Mouse (Mus musculus) midbrain, embryonic 11.5 days (tissue): ENCODE measurements around the gene Cntnap5b. TPM values are rescaled to one million over a fixed set of nuclear protein-coding genes. Genes with fewer than 3 reads are reported as not detected.

Experiments
- ATAC-seq: fragments of 200-750 bp; cut with Nextera tagmentation; 2 replicates; pipeline ENCODE4 v1.8.0; 2017; ENCODE audit warnings: moderate TSS enrichment, moderate library complexity; ENCODE audit not compliant: low FRiP score
- DNase-seq: peaks from one replicate; pipeline ENCODE4 v3.0.0; 2015; ENCODE audit warnings: low spot score; ENCODE audit errors: missing footprints
- H3K27ac ChIP-seq: fragments of 300-500 bp; sonication (generic); 2 replicates; pipeline ENCODE4 v1.5.1; 2014; ENCODE audit warnings: low read depth, low read length
- H3K27me3 ChIP-seq: fragments of 300-500 bp; sonication (generic); 2 replicates; pipeline ENCODE4 v1.6.1; 2014; ENCODE audit warnings: mild to moderate bottlenecking, low read length, moderate library complexity, mixed read lengths; ENCODE audit not compliant: control insufficient read depth, insufficient read depth
- H3K36me3 ChIP-seq: fragments of 300-500 bp; sonication (generic); 2 replicates; pipeline ENCODE4 v1.6.1; 2014; ENCODE audit warnings: mild to moderate bottlenecking, low read length, moderate library complexity, mixed read lengths; ENCODE audit not compliant: control insufficient read depth, insufficient read depth
- H3K4me1 ChIP-seq: fragments of 300-500 bp; sonication (generic); 2 replicates; pipeline ENCODE4 v1.6.1; 2014; ENCODE audit warnings: low read length; ENCODE audit not compliant: control insufficient read depth, insufficient read depth
- H3K4me2 ChIP-seq: fragments of 300-500 bp; sonication (generic); 2 replicates; pipeline ENCODE4 v1.6.1; 2014; ENCODE audit warnings: mild to moderate bottlenecking, moderate library complexity
- H3K4me3 ChIP-seq: fragments of 300-500 bp; sonication (generic); 2 replicates; pipeline ENCODE4 v1.5.1; 2014; ENCODE audit warnings: low read depth, low read length
- H3K9ac ChIP-seq: fragments of 300-500 bp; sonication (generic); 2 replicates; pipeline ENCODE4 v1.6.1; 2014; ENCODE audit warnings: low read length
- H3K9me3 ChIP-seq: fragments of 300-500 bp; sonication (generic); 2 replicates; pipeline ENCODE4 v1.6.1; 2016; ENCODE audit warnings: low read length; ENCODE audit not compliant: control insufficient read depth
- WGBS: fragments of 180-500 bp; shearing (Covaris S2); extraction: QIAGEN DNeasy Blood & Tissue Kit; methylation state at CpG from one replicate; pipeline ENCODE4 v1.1.7; 2014; 5-methylcytosine and 5-hydroxymethylcytosine counted together
- polyA plus RNA-seq: library from polyadenylated mRNA; unstranded; fragments of >200 nt; fragmentation: Nextera tagmentation; extraction: Ambion mirVana; gene quantifications from 2 replicates; pipeline ENCODE4 v1.2.1, GENCODE M21; 2014

The Cntnap5b gene
- polyA plus RNA-seq = 0.23 and 0.48 TPM in 2 replicates

- peak within 1 kb of the TSS; percentile 22 for H3K4me3 ChIP-seq
- peak within 1 kb of the TSS; percentile 38 for H3K4me2 ChIP-seq
- H3K9me3 ChIP-seq = no peaks in the 10 kb centered on the region
- H3K27me3 ChIP-seq = no peaks in the 10 kb centered on the region
- H3K36me3 ChIP-seq = no peaks in the 10 kb centered on the region
- ATAC-seq = peak; percentile 13; the same call in 1 of the 2 replicates
- no peak for DNase-seq
- no peaks in the 10 kb centered on the region for H3K4me1 ChIP-seq
- 26% methylated on average over 7 of the region's 7 CpGs for WGBS
- no peak within 1 kb of the TSS for H3K9ac ChIP-seq
- no peak within 1 kb of the TSS for H3K27ac ChIP-seq
Measured at GRCm38 (mm10) chr1:99772614-99773013, at the start of gene Cntnap5b. Cntnap5b (plus strand) TSS chr1:99772765.

GRCm38 (mm10) chr1:99759996-99760395 is 12.6 kb upstream of the Cntnap5b start:
- DNase-seq (no peak), ATAC-seq (no peak)
- WGBS = 81% methylated on average over 1 of the region's 1 CpGs
- no peaks in the 10 kb centered on the region for H3K36me3 ChIP-seq
- H3K9me3 ChIP-seq = no peaks in the 10 kb centered on the region
- H3K27ac ChIP-seq = no peak overlapping the region
- H3K9ac ChIP-seq = no peak overlapping the region
- H3K4me1 ChIP-seq = no peaks in the 10 kb centered on the region
- H3K4me3 ChIP-seq = no peak overlapping the region
- no peaks in the 10 kb centered on the region for H3K27me3 ChIP-seq
- no peak overlapping the region for H3K4me2 ChIP-seq

DNA sequence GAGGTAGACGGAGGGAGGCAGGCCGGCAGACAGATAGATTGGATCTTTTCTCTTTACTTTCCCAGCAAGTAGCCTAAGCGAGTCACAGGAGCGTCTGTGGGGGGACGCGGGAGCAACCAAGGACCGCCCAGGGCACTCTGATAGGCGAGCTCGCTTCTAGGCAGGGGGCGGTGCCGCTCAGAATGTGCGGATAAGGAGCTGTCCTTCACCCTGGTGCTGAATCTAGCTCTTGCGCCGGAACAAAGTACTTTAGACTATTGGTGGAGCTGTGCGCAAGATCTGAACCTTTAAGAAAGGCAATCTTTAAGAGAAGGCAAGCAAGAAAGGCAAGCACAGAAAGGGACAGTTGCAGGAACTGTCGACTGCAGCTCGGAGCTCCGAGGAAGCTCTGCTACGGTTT is 382 bp upstream of the Cntnap5b start:
- Histone ChIP-seq H3K27me3 (no peaks in the 10 kb centered on the region), H3K4me3 (peak overlapping the region; percentile 22), H3K4me2 (peak overlapping the region; percentile 38), H3K27ac (no peak overlapping the region), H3K9ac (no peak overlapping the region), H3K4me1 (no peaks in the 10 kb centered on the region), H3K36me3 (no peaks in the 10 kb centered on the region), H3K9me3 (no peaks in the 10 kb centered on the region)
- 2% methylated on average over 19 of the region's 19 CpGs for WGBS
- ATAC-seq (peak; percentile 94), DNase-seq (peak; percentile 97)

GRCm38 (mm10) chr1:99774144-99774543 is 1.6 kb downstream of the Cntnap5b start:
- no peaks in the 10 kb centered on the region for H3K9me3 ChIP-seq
- no peak overlapping the region for H3K27ac ChIP-seq
- H3K4me1 ChIP-seq = no peaks in the 10 kb centered on the region
- no peak overlapping the region for H3K4me2 ChIP-seq
- H3K9ac ChIP-seq = no peak overlapping the region
- DNase-seq (peak; percentile 91), ATAC-seq (peak; percentile 34; the same call in 1 of the 2 replicates)
- H3K4me3 ChIP-seq = no peak overlapping the region
- 4% methylated on average over 4 of the region's 4 CpGs for WGBS
- H3K27me3 ChIP-seq = no peaks in the 10 kb centered on the region
- H3K36me3 ChIP-seq = no peaks in the 10 kb centered on the region

DNA sequence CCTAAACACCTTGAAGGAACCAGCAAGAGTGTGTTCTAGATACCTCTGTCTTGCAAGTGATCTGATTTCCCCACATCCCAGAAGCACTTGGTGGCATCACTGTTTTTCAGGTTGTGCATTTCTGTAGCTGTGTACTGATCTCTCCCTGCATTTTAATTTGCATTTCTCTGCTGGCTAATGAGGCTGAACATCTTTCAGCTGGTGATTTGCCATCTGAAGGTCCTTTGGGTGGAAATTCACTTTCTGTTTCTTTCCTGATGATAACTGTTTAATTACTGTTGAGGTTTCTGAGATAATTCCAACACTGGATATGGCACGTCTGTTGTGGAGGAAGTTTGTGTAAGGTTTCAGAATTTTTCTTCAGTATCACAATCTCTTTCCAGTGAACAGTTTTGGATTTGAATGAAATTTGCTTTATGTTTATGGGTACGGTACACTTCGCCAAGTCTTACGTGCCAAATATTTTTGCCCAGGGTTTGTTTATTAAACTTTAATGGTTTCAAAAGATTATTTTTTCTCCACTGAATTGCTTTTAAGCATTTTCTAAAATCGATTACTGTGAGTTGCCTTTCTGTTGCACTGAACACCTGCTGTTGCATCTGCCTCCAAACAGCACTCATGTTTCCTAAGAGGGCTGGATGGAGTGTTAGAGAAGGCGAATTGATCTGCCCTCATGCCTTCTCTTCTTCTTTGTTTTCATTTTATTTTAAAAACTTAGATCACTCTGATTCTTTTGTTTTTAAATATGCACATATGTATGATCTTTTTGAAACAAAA is 41.0 kb downstream of the Cntnap5b start:
- Histone ChIP-seq H3K36me3 (no peaks in the 10 kb centered on the region), H3K27me3 (no peaks in the 10 kb centered on the region), H3K27ac (no peak overlapping the region), H3K4me2 (no peak overlapping the region), H3K4me3 (no peak overlapping the region), H3K4me1 (no peaks in the 10 kb centered on the region), H3K9ac (no peak overlapping the region), H3K9me3 (no peaks in the 10 kb centered on the region)
- ATAC-seq (no peak), DNase-seq (no peak)
- WGBS = 87% methylated on average over 6 of the region's 6 CpGs

GRCm38 (mm10) chr1:99872344-99872743 is 99.8 kb downstream of the Cntnap5b start:
- WGBS = 93% methylated on average over 3 of the region's 3 CpGs
- H3K27me3 ChIP-seq = no peaks in the 10 kb centered on the region
- DNase-seq (no peak), ATAC-seq (no peak)
- H3K4me2 ChIP-seq = no peak overlapping the region
- no peaks in the 10 kb centered on the region for H3K36me3 ChIP-seq
- no peaks in the 10 kb centered on the region for H3K9me3 ChIP-seq
- H3K4me3 ChIP-seq = no peak overlapping the region
- H3K4me1 ChIP-seq = no peaks in the 10 kb centered on the region
- H3K9ac ChIP-seq = no peak overlapping the region
- no peak overlapping the region for H3K27ac ChIP-seq

DNA sequence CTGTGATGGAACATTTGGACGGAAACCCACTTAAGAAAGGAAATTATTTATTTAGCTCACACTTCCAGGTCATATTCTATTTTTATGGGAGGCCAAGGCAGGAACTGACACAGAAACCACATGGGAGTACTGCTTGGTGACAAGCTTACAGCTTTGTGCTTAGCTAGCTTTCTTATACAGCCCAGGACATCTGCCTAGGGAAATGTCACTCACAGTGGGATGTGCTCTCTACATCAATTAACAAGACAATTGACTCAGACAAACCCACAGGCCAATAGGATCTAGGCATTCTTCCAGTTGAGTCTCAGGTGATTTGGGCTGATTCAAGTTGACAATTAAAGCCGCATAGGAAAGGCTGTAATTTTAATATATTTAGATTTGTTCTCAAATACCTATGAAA is 135.2 kb downstream of the Cntnap5b start:
- DNase-seq = no peak
- Histone ChIP-seq H3K9me3 (no peaks in the 10 kb centered on the region), H3K27me3 (no peaks in the 10 kb centered on the region), H3K9ac (no peak overlapping the region), H3K4me2 (no peak overlapping the region), H3K4me1 (no peaks in the 10 kb centered on the region), H3K4me3 (no peak overlapping the region), H3K36me3 (no peaks in the 10 kb centered on the region), H3K27ac (no peak overlapping the region)
- ATAC-seq = no peak
- WGBS = 75% methylated on average over 2 of the region's 2 CpGs

- Histone ChIP-seq H3K4me1 (no peaks in the 10 kb centered on the region), H3K4me3 (no peak overlapping the region), H3K27ac (no peak overlapping the region), H3K27me3 (no peaks in the 10 kb centered on the region), H3K9ac (no peak overlapping the region), H3K9me3 (no peaks in the 10 kb centered on the region), H3K4me2 (no peak overlapping the region), H3K36me3 (no peaks in the 10 kb centered on the region)
- ATAC-seq (no peak), DNase-seq (no peak)
Measured at GRCm38 (mm10) chr1:99943515-99943914, 170.9 kb downstream of the Cntnap5b start.

- H3K4me3 ChIP-seq = no peak overlapping the region
Measured at GRCm38 (mm10) chr1:99959428-99959987, 186.9 kb downstream of the Cntnap5b start.

More at GRCm38 (mm10) chr1:99959428-99959987, 186.9 kb downstream of the Cntnap5b start:
- Histone ChIP-seq H3K4me2 (no peak overlapping the region), H3K9me3 (no peaks in the 10 kb centered on the region), H3K27ac (no peak overlapping the region), H3K27me3 (no peaks in the 10 kb centered on the region), H3K4me1 (no peaks in the 10 kb centered on the region), H3K36me3 (no peaks in the 10 kb centered on the region), H3K9ac (no peak overlapping the region)
- no peak for ATAC-seq
- whole genome bisulfite sequencing = 23% methylated on average over 2 of the region's 2 CpGs
- no peak for DNase-seq
